Mouse (Mus musculus): ENCODE data around the gene Hist2h2ab. TPM values are rescaled to one million over a fixed set of nuclear protein-coding genes. Genes with fewer than 3 reads are reported as not detected.

Hist2h2ab gene
- polyA plus RNA-seq, 1 experiment from 2014 or later, result not detected

GRCm38 (mm10) chr3:96230404-96230803 lies 10.7 kb downstream of the Hist2h2ab start:
- no peaks in the 10 kb centered on the region for H3K27me3 ChIP-seq (ENCODE audit: control insufficient read depth, insufficient read depth, low read depth, low read length)
- H3K4me2 ChIP-seq (ENCODE audit: low read length), result no peak overlapping the region
- ATAC-seq, result no peak
- H3K9ac ChIP-seq (ENCODE audit: low read depth, low read length), result no peak overlapping the region
- H3K9me3 ChIP-seq (replicated peaks; ENCODE audit: control insufficient read depth, low read length, poor library complexity, severe bottlenecking), result no peaks in the 10 kb centered on the region
- no peaks in the 10 kb centered on the region for H3K4me1 ChIP-seq (ENCODE audit: control insufficient read depth, insufficient read depth, low read length)
- no peaks in the 10 kb centered on the region for H3K36me3 ChIP-seq (ENCODE audit: control insufficient read depth, insufficient read depth, low read length)
- no peak overlapping the region for H3K27ac ChIP-seq (ENCODE audit: low read length)
- H3K4me3 ChIP-seq (ENCODE audit: low read depth, low read length), result no peak overlapping the region
- 83% methylated on average over 2 of the region's 2 CpGs for WGBS

- no peaks in the 10 kb centered on the region for H3K9me3 ChIP-seq (replicated peaks; ENCODE audit: control insufficient read depth, low read length, poor library complexity, severe bottlenecking)
- H3K4me1 ChIP-seq (ENCODE audit: control insufficient read depth, insufficient read depth, low read length), result no peaks in the 10 kb centered on the region
- H3K4me2 ChIP-seq (ENCODE audit: low read length), result no peak overlapping the region
- H3K27me3 ChIP-seq (ENCODE audit: control insufficient read depth, insufficient read depth, low read depth, low read length), result no peaks in the 10 kb centered on the region
- H3K36me3 ChIP-seq (ENCODE audit: control insufficient read depth, insufficient read depth, low read length), result no peaks in the 10 kb centered on the region
- no peak for ATAC-seq
- no peak overlapping the region for H3K27ac ChIP-seq (ENCODE audit: low read length)
- H3K9ac ChIP-seq (ENCODE audit: low read depth, low read length), result no peak overlapping the region
- H3K4me3 ChIP-seq (ENCODE audit: low read depth, low read length), result no peak overlapping the region
- WGBS, result 83% methylated on average over 4 of the region's 4 CpGs
Measured at GRCm38 (mm10) chr3:96230910-96231757, 11.5 kb downstream of the Hist2h2ab start.

GRCm38 (mm10) chr3:96231758-96232120 lies 12.1 kb downstream of the Hist2h2ab start:
- Histone ChIP-seq H3K9ac (ENCODE audit: low read depth, low read length) (no peak overlapping the region), H3K4me3 (ENCODE audit: low read depth, low read length) (no peak overlapping the region), H3K27ac (ENCODE audit: low read length) (no peak overlapping the region), H3K36me3 (ENCODE audit: control insufficient read depth, insufficient read depth, low read length) (no peaks in the 10 kb centered on the region), H3K4me1 (ENCODE audit: control insufficient read depth, insufficient read depth, low read length) (no peaks in the 10 kb centered on the region), H3K4me2 (ENCODE audit: low read length) (no peak overlapping the region), H3K9me3 (replicated peaks; ENCODE audit: control insufficient read depth, low read length, poor library complexity, severe bottlenecking) (no peaks in the 10 kb centered on the region), H3K27me3 (ENCODE audit: control insufficient read depth, insufficient read depth, low read depth, low read length) (no peaks in the 10 kb centered on the region)
- WGBS, result 65% methylated on average over 2 of the region's 2 CpGs
- no peak for ATAC-seq

DNA sequence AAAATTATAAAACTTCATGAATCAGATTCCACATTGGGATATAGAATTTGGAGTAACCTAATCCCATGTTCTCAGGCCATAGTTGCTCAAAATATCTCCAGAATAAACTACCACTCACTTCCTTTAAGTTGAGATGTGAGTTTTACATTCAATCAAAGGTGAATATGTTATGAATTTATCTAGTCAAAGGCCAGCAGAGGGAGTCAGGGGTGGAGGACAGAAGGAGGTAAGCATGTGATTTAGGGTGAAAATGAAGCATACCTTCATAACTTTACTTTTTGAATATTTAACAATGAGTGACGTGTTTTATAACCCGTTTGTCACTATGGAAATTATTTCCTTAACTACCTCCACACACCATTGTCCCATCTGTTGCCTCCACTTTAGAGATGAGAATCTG lies 15.2 kb downstream of the Hist2h2ab start:
- 88% methylated on average over 2 of the region's 2 CpGs for whole genome bisulfite sequencing
- no peak for ATAC-seq
- Histone ChIP-seq H3K4me1 (ENCODE audit: control insufficient read depth, insufficient read depth, low read length) (peaks cover 9% of the 10 kb centered on the region), H3K9ac (ENCODE audit: low read depth, low read length) (no peak overlapping the region), H3K36me3 (ENCODE audit: control insufficient read depth, insufficient read depth, low read length) (no peaks in the 10 kb centered on the region), H3K27me3 (ENCODE audit: control insufficient read depth, insufficient read depth, low read depth, low read length) (no peaks in the 10 kb centered on the region), H3K27ac (ENCODE audit: low read length) (no peak overlapping the region), H3K4me3 (ENCODE audit: low read depth, low read length) (no peak overlapping the region), H3K4me2 (ENCODE audit: low read length) (no peak overlapping the region), H3K9me3 (replicated peaks; ENCODE audit: control insufficient read depth, low read length, poor library complexity, severe bottlenecking) (no peaks in the 10 kb centered on the region)

DNA sequence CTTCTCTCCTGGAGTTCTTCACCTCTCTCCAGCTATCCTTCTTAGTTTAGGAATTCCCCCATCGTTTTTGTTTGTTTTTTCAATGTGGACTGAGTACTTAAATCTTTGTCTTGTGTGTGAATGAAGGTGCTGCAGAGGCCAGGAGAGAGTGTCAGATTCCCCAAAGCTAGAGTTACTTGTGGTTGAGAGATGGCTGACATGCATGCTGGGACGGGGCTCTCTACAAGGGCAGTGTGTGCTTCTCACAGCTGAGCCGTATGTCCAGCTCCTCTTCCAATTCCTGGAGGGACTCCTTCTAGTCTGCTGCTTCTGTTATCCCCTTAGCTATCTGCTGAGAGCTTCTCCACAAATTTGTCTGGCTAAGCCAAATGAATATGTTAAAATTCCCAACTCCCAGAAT lies 16.2 kb downstream of the Hist2h2ab start:
- Histone ChIP-seq H3K27me3 (ENCODE audit: control insufficient read depth, insufficient read depth, low read depth, low read length) (no peaks in the 10 kb centered on the region), H3K4me2 (ENCODE audit: low read length) (no peak overlapping the region), H3K36me3 (ENCODE audit: control insufficient read depth, insufficient read depth, low read length) (no peaks in the 10 kb centered on the region), H3K9me3 (replicated peaks; ENCODE audit: control insufficient read depth, low read length, poor library complexity, severe bottlenecking) (no peaks in the 10 kb centered on the region), H3K4me1 (ENCODE audit: control insufficient read depth, insufficient read depth, low read length) (peaks cover 11% of the 10 kb centered on the region), H3K27ac (ENCODE audit: low read length) (no peak overlapping the region), H3K4me3 (ENCODE audit: low read depth, low read length) (no peak overlapping the region), H3K9ac (ENCODE audit: low read depth, low read length) (no peak overlapping the region)
- WGBS, result 72% methylated on average over 3 of the region's 3 CpGs
- no peak for ATAC-seq

- H3K27me3 ChIP-seq (ENCODE audit: control insufficient read depth, insufficient read depth, low read depth, low read length), result no peaks in the 10 kb centered on the region
- no peaks in the 10 kb centered on the region for H3K9me3 ChIP-seq (replicated peaks; ENCODE audit: control insufficient read depth, low read length, poor library complexity, severe bottlenecking)
- H3K4me1 ChIP-seq (ENCODE audit: control insufficient read depth, insufficient read depth, low read length), result peaks cover 13% of the 10 kb centered on the region
- H3K4me3 ChIP-seq (ENCODE audit: low read depth, low read length), result no peak overlapping the region
- no peak for ATAC-seq
- 90% methylated on average over 4 of the region's 4 CpGs for WGBS
- H3K4me2 ChIP-seq (ENCODE audit: low read length), result no peak overlapping the region
- no peaks in the 10 kb centered on the region for H3K36me3 ChIP-seq (ENCODE audit: control insufficient read depth, insufficient read depth, low read length)
- H3K9ac ChIP-seq (ENCODE audit: low read depth, low read length), result no peak overlapping the region
- H3K27ac ChIP-seq (ENCODE audit: low read length), result no peak overlapping the region
Measured at GRCm38 (mm10) chr3:96236834-96237334, 17.2 kb downstream of the Hist2h2ab start.

DNA sequence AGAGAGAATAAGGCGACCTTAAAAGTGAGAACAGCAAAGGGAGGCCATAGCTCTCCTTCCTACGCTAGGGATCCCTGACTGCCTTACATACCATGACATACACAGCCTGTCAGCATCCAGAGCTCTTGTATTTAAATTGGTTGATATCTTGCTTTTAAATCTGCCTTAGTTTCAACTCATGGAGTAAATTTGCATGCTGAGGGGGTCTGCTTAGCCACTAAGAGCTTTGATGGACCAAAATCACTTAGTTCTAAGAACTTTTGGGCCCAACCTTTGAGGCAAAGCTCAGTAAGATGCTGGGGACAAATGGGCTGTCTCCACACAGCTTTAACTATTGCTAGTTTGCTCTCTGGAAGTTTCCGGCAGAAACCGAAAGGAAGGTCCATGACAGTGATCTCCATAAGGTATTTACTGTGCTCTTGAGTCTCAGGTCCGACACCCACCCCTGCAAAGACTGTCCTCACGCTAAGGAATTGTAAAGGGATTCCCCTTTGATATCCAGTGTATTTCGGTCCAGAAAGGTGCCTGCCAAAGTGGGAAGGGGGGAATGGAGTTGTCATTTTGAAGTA lies 17.8 kb downstream of the Hist2h2ab start:
- Histone ChIP-seq H3K27ac (ENCODE audit: low read length) (no peak overlapping the region), H3K4me1 (ENCODE audit: control insufficient read depth, insufficient read depth, low read length) (peaks cover 13% of the 10 kb centered on the region), H3K9me3 (replicated peaks; ENCODE audit: control insufficient read depth, low read length, poor library complexity, severe bottlenecking) (no peaks in the 10 kb centered on the region), H3K27me3 (ENCODE audit: control insufficient read depth, insufficient read depth, low read depth, low read length) (no peaks in the 10 kb centered on the region), H3K9ac (ENCODE audit: low read depth, low read length) (no peak overlapping the region), H3K4me3 (ENCODE audit: low read depth, low read length) (no peak overlapping the region), H3K36me3 (ENCODE audit: control insufficient read depth, insufficient read depth, low read length) (no peaks in the 10 kb centered on the region), H3K4me2 (ENCODE audit: low read length) (peak overlapping the region; percentile 45)
- WGBS, result 26% methylated on average over 7 of the region's 7 CpGs
- no peak for ATAC-seq

GRCm38 (mm10) chr3:96237904-96238511 lies 18.3 kb downstream of the Hist2h2ab start:
- Histone ChIP-seq H3K4me1 (ENCODE audit: control insufficient read depth, insufficient read depth, low read length) (peaks cover 13% of the 10 kb centered on the region), H3K36me3 (ENCODE audit: control insufficient read depth, insufficient read depth, low read length) (no peaks in the 10 kb centered on the region), H3K4me2 (ENCODE audit: low read length) (peak overlapping the region; percentile 45), H3K4me3 (ENCODE audit: low read depth, low read length) (peak overlapping the region; percentile 24), H3K9ac (ENCODE audit: low read depth, low read length) (0 out of 2 replicates have a peak overlapping the region, but pooled peaks have one; percentile 21), H3K27ac (ENCODE audit: low read length) (no peak overlapping the region), H3K27me3 (ENCODE audit: control insufficient read depth, insufficient read depth, low read depth, low read length) (no peaks in the 10 kb centered on the region), H3K9me3 (replicated peaks; ENCODE audit: control insufficient read depth, low read length, poor library complexity, severe bottlenecking) (no peaks in the 10 kb centered on the region)
- 1% methylated on average over 12 of the region's 12 CpGs for WGBS
- ATAC-seq, result no peak
